Mouse (Mus musculus) yolk sac, embryonic 10.5 days (tissue): Measurements from ENCODE around the gene Traf1.
A peak's percentile ranks its signal among the peaks of the same experiment; 100 is the strongest.

ENCODE experiments used
- DNase-seq: peaks from one replicate; pipeline ENCODE4 v3.0.0-alpha.2; 2017; ENCODE audit warnings: low spot score

Traf1 gene

DNA sequence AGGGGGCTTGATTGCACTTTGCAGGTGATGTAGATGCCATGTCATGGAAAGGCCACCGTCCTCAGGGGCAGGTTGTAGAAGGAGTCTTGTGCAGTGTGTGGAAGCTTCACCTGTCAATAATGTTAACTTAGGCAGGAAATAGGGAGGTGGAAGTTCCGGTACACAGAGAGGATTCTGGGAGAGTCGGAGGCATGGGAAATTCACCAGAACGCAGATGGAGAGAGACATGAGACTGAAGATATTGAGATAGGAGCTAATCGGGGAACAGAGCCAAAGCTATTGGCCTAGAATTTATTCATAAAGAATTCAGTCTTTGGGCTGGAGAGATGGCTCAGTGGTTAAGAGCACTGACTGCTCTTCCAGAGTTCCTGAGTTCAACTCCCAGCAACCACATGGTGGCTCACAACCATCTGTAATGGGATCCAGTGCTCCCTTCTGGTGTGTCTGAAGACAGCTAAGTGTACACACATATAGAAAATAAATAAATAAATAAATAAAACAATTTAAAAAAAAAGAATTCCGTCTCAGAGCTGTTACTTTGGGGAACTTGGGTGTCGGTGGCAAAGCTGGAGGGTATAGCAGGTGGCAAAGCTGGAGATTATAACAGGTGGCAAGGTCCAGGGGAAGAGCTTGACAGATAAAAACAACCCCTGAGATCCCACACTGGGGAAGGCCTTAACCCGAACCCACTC, 4.8 kb upstream of the Traf1 start:
- no peak for DNase-seq

DNA sequence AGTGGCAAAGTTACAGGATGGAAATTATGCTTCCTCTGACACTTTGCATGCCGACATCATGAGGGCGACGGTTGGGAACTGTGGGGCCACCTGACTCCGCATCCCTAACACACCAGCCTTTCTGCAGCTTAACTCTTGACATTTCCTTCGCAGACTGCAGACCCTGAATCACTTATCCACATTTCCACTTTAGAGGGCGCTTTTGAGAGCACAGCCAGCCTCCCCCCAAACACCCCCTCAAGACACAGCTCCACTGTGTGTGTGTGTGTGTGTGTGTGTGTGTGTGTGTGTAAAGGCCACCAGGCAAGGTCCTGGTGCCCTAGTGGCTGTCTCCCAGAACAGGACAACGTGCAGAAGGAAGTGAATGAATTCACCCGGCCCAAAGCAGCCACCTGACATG, 4.2 kb upstream of the Traf1 start:
- DNase-seq = no peak

DNA sequence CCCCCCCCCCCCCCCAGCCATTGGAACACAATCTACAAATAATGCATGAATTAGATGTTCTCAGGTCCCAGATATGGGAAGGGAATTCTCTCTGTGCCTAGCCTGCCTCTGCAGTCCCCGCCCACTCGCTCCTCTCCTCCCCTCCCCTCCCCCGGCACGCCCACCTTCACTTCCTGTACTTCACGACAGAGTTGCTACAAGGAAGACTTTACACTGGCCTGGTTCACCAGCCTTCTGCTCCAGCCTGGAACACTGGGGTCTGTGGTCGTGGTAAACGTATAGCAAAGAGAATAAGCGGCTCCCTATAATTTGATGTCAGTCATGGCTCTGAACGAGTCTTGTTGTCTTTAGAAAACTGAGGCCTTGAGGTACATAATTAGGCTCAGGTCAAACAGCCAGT, 3.7 kb upstream of the Traf1 start:
- peak; percentile 35 for DNase-seq

DNA sequence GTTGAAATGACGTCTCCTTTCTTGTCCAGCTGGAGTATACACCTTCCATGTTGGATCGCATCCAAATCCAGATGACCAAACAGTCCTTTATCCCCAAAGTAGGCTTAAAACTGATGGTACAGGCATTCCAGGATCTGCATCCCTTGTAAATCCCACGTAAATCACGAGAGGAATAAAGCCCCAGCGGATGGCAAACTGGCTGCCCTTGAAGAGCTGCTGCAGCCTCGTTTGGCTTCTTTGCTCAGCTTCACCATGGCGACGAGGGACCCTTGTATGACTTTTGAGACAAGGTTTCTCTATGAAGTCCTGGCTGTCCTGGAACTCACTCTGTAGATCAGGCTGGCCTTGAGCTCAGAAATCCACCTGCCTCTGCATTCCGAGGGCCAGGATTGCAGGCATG, 3.1 kb upstream of the Traf1 start:
- no peak for DNase-seq

DNA sequence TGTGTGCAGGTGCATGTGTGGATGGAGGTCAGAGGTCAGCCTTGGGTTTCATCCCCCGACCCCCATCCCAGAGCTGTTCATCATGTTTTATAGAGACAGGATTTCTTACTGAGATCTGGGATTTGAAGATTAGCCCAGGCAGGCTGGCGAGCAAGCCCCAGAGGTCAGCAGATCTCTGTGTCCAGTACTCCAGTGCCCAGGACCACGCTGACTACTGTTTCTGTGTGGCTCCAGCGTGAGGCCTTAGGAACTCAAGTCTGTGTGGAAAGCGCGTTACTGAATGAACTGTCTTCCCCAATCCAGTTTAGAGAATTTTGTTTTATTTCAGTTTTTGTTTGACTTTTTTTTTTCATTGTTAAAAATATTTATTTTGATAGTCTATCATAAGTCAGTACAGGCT, 2.7 kb upstream of the Traf1 start:
- DNase-seq = no peak

DNA sequence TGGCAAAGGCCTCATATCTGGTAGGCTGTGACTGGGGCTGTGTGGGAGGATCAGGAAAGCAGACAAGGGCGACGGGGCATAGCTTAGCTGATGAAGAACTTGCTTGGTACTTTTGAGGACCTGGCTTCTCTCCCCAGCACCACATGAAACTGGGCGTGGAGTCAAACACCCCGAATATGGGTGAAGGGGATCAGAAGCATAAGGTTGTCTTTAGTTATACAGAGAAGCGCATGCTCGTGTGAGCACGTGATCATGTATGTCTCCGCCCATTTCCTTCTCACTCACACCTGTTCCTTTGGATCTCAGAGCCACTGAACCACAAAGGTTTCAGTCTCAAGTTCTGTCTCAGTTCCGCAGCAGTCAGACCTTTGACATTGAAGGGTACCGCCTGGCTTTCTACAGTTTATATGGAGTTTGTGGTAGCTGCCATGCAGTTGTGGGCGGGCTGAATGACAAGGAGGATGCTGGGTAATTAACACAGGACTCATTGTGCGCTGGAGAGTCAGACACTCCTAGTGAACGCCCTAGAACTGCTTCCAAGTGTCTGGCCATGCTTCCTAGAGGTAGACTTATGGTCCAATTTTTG, 1.9 kb upstream of the Traf1 start:
- DNase-seq = no peak

DNA sequence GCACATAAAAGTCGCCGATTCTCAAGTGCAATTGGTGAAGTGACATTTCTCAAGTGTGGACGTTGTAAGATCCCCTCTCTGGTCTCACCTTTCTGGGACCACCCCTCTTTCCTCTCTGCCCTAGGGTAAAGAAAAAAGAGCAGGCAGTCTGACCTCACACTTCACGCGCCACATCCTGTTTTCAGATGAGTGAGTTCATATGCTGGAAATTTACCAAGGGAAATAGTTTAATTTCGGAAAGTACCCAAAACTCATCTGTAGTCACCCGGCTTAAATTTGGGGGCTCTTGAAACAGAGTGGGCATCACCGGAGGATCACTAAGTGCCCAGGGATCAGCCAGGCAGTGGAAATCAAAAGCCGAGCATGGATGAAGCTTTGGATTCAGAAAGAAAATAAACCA, 1.3 kb upstream of the Traf1 start:
- no peak for DNase-seq

DNA sequence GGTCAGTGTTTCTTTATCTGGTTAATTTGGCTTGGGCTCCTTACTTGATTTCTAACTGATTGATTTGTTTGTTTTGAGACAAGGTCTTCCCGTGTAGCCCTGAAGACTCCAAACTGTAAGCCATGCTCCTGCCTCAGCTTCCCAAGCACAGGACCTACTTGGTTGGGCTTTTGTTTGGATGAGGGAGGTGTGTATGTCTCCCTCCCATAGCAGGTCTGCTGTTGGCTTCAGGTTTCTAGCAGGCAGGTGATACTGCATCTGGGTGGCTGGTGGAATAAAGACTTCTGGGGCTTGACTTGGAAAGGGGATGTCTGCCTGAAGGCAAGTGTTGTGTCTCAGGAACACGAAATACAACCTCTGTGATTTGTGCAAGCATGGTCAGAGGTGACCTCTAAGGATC, 639 bp upstream of the Traf1 start:
- DNase-seq = no peak

DNA sequence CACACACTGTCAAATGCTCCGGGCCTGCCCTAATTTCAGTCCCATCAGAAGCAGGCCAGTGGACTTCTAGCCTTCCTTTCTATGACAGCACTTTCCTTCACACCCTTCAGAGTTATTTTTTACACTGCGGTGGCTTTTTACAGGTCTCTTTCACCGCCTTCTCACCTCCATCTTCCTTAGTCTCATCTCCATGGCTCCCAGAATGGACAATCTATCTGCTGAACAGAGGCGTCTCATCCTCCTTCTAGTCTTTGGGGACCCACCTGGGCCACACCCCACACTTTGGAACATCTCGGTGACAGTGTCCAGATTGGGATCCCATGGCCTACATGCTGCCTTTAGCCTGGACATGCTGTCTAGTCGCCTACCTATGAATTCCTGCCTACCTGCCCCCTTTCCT, 606 bp downstream of the Traf1 start:
- no peak for DNase-seq

DNA sequence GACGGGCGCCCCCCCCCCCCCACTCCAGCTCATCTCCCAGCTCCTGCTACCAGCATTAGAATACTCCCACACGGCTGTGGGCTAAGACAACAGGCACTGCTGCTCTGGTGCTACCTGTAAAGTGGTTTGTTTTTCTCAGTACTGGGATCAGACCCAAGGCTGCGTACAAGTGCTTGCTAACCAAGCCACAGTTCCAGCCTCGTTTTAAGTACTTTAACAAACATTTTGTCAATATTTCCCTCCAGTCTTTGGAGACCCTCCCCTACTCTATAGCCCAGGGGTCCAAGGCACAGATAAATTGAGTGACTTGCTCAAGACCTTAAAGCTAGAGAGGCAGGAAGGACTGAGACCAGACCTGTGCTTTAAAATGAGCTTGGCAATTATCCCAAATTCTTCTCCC, 1.1 kb downstream of the Traf1 start:
- no peak for DNase-seq

DNA sequence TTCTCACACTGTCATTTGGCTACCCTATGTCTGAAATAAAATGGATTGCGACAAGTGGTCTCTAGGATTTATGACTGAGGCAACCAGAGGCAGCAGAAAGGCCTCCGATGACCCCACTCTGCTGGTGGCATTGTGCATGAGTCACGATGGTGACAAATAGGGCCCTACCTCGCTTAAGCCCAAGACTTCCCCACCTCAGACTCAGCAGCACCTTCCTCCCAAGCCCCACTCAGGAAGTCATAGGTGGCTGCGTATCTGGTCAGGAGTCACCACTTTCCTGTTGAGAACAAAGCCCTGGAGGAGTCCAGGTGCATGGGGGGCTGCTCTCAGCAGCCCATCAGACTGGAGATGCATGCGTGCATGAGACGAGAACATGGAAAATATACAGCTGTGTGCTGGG, 3.0 kb downstream of the Traf1 start:
- DNase-seq = no peak

DNA sequence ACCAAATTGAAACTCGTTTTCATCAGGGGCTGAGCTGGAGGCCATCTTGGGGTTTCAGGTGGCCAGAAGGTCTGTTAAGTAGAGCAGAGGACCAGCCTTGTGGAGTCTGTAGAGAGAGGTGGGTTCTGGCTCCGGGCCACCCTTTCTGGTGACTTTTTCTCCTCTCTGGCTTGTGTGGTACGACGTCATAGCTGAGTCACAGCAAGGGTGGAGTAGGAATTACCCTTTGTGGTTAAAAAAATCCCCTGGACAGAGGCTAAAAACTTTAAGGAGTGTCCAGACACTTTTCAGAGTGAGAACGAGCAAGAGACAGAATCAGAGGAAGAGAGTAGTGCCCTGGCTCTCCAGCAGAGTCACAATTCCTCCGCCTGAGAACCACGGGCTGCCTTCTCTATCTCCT, 3.5 kb downstream of the Traf1 start:
- DNase-seq = no peak

DNA sequence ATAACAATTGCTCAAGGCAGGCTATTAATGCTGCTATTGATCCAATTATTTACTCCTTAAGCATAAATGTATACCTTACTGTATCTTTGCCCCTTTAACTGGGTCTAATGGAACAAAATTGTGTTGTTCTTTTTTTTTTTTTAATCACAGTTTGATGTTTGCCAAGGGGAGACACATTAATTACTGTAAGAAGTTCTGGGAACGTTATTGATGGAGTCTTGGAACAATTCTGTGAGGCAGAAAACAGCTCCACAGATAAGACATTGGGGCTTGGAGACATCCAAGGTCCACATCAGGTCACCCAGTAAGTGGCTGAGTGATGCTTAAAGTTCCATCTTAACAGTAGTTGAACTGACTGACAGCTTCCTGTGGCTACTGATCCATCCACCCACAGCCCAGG, 4.2 kb downstream of the Traf1 start:
- no peak for DNase-seq

DNA sequence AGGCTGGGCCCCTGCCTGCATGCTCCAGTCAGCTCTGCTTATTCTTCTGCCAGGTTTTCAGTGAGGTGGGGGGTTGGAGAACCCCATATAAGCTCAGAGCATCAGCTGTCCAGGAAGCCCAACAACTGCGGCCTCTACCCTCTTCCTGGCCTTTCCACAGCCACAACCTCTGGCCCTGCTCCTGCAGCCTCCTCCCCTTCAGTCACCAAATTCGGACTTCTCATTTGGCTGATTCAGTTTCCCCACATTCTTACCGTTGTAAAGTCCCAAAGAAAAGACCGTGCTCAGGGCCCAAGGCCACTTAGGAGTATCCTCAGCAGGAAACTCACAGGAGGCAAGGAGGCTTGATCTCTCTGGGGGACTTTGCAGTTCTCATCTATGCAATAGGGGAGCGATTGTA, 4.6 kb downstream of the Traf1 start:
- DNase-seq = no peak

DNA sequence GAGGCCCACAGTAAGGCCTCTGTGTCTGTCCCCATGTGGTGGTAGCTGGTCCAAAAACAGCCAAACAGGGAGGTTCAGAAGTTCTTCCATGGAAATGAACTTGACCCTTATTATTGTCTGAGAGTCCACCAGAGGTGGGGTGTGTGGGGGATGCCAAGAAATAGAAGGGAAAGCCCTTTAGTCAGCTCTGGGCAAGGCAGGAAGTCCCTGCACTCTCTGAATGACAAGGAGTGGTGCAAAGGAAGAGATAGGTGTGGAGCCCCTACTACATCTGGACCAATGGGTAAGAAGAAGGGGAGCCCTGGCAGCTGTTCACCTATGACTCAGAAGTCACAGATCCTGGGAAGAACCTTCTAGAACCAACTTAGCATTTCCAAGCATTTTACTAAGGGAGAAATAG, 7.2 kb downstream of the Traf1 start:
- DNase-seq = no peak

DNA sequence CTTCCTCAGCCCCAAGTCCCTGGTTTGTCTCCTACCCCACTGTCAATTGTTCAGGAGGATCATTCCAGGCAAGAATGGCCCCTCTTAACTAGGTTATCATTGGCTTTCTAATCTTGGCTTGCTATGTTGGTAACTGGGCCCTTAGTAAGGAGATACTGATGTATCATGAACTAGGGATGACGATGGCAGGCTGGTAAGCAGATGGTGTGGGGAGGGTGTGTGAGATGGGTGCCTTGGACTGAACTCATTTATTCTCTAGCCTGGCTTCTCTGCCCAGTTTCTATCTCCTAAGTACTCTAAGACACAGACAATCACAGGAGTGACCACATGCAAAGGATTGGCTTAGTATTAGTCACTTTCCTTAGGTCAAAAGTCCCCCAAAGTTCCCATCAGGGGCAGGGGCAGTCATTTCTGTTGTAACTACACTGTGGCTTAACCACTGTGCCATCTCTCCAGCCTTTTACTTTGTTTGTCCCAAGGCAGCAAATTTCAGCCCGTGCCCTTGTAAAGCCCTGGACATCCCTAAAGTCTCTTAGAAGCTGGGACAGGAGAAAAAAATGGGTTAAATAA, 7.9 kb downstream of the Traf1 start:
- no peak for DNase-seq

DNA sequence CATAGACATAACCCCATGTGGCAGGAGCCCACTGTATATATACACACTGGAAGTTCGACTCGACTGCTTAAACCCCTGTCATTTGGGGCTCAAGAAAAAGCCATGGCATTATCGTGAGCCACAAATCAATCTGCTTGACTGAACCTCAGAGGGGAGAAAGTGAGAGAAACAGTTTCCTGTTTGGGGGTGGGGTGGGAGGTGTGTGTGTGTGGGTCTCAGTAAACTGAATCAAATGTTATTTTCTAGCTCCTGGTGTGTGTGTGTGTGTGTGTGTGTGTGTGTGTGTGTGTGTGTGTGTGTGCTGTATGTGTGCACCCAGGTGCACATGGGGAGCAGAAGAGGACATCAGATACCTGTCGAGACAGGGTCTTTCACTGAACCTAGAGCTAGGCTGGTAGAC, 8.6 kb downstream of the Traf1 start:
- no peak for DNase-seq

DNA sequence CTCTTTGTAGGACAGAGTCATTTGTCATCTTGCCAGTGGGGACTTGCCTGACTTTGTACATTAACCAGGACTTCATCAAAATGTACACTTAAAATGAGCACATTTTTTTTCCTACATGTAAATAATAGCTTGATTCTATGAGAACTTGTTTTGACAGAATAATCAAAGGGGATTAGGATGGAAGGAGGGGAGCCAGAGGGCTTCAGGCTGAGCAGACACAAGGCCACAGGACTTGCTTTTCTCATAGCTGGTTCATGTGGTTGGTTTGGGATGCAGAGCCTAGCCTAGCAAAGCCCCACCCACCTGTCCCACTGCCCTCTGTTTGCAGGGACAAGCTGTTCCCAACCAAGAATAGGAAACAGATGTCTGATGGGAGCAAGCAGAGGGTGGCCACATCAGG, 10.1 kb downstream of the Traf1 start:
- no peak for DNase-seq

DNA sequence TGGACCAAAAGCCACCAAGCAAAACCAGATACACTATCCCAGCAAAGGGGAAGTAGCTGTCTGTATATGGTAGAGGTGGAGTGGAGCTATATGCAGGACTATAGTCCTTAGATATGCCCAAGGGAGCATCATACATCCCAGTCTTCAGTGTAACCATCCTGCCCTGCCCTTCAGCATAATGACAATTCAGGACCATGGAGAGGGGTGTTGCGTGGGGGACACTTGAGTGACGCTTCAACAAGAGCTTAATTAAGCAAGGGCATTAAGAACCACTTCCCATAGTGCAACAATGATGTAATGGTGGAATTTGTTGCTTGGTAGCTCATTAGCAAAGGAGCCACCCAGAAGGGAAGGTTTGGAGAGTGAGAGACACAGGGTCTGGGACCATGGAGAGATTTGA, 12.9 kb downstream of the Traf1 start:
- DNase-seq = no peak

DNA sequence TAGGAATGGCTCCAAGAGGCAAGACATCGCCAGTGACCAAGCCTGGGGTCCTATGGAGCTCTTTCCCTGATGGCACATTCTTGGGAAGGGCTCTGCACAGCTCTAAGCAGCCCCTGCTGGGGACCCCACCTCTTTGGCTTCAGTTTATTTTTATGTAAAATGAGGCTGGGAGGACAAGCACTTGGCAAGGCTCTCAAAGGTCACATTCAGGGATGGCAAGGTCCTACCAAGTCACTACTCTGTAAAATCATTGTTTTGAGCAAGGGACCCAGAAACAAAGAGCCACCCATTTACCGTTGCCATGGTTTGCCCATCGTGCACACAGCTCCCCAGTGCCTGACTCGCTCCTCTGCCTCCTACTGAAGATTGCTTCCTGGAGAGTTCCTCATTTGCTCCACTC, 15.5 kb downstream of the Traf1 start:
- no peak for DNase-seq

DNA sequence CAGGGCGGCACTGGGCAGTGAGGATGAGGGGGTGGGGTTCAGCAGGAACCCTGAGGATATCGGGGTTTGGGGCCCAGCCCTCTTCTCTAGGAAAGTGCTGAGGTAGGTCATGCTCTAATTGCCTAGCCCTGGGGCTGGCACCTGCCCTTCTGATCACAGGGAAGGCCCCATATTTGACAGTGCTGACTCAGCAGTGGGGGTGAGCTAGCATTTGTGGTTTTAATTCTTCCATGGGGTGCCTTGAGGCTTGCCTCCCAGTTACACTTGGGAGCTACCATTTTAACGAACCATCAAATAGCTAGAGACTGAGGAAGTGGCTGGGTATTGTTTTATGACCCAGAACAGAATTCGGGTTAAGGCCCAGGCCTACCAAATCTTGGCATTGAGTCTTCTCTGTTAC, 16.0 kb downstream of the Traf1 start:
- no peak for DNase-seq

DNA sequence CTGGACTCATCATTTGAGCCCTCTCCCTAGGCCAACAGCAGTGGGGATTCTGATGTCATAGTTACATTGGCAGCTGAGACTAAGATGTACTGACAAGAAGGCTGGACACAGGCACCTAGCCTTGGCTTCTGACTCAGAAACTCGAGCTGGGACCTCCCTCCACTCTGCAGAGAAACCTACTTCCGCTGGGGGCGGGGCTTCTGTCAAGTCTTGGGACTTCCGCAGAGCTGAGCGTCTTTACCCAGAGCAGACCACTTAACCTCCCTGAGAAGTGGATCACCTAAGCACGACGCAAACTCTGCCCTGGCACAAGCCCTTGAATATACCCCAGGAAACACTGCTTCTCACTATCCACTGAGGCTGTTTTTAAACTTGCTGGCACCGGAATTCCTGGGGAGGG, 16.8 kb downstream of the Traf1 start:
- peak; percentile 14 for DNase-seq

DNA sequence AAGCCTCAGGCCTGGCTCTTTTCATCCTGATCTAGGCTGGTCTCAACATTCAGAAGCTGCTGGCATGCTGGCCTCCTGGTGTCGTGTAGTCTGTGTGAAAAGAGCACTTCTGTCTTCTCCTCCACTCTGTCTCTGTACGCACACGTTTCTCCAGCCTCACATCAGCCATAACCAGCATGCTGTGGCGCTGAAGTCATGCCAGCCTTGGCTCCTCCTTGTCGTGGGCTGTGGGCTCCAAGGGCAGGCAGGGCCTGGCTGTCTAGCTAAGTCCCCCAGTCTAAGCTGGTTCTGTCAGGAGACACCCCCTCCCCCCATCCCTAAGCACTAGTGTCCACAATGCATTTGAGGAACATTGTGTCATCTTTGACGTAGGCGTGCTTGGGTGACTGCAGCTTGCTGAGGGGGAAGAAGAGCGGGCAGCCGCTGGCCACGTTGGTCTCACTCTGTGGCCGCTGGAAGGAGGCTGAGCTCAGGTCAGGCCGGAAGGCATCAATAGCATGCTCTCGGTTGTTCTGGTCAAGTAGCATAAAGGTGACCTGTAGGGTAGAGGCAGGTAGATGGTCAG, 17.9 kb downstream of the Traf1 start:
- DNase-seq = no peak
